Mouse (Mus musculus) MEL (cell line): ENCODE measurements around the gene Lair1. TPM values are rescaled to one million over a fixed set of nuclear protein-coding genes. Genes with fewer than 3 reads are reported as not detected.
A peak's percentile ranks its signal among the peaks of the same experiment; 100 is the strongest.

Experiments
- DNase-seq: peaks from one replicate; pipeline ENCODE4 v3.0.0; 2011; ENCODE audit warnings: low read depth, low spot score
- H3K27ac ChIP-seq: 2 replicates; pipeline ENCODE4 v1.5.1; 2012; ENCODE audit warnings: low read depth, mild to moderate bottlenecking, control low read depth, low read length, moderate library complexity; ENCODE audit not compliant: control insufficient read depth
- H3K27me3 ChIP-seq, 2 experiments: fragments of 150-350 bp in 1 of 2; sonication (generic) in 1 of 2; 2 replicates each; pipeline ENCODE4 v1.6.1; 2012; ENCODE audit warnings: low read length in 2 of 2, mild to moderate bottlenecking in 2 of 2, improper control_type of control experiment in 1 of 2, moderate library complexity in 1 of 2; ENCODE audit not compliant: insufficient read depth in 2 of 2, control insufficient read depth in 1 of 2
- H3K36me3 ChIP-seq, 2 experiments: 2 replicates each; pipeline ENCODE4 v1.6.1; 2012 to 2014; ENCODE audit warnings: low read length in 2 of 2, improper control_type of control experiment in 1 of 2, inconsistent platforms in 1 of 2, mild to moderate bottlenecking in 1 of 2; ENCODE audit not compliant: insufficient read depth in 2 of 2, control insufficient read depth in 1 of 2
- H3K4me1 ChIP-seq, 2 experiments: fragments of 150-350 bp in 1 of 2; sonication (generic) in 1 of 2; 2 replicates each; pipeline ENCODE4 v1.6.1; 2012; ENCODE audit warnings: low read length in 2 of 2, improper control_type of control experiment in 1 of 2, mild to moderate bottlenecking in 1 of 2; ENCODE audit not compliant: insufficient read depth in 2 of 2, control insufficient read depth in 1 of 2
- H3K4me3 ChIP-seq, 2 experiments: fragments of 150-350 bp in 1 of 2; sonication (generic) in 1 of 2; 2 replicates each; pipeline ENCODE4 v1.5.1; 2012; ENCODE audit warnings: low read depth in 2 of 2, low read length in 2 of 2, mild to moderate bottlenecking in 2 of 2, moderate library complexity in 2 of 2, control low read depth in 1 of 2, improper control_type of control experiment in 1 of 2; ENCODE audit not compliant: control insufficient read depth in 1 of 2, insufficient read depth in 1 of 2
- H3K79me2 ChIP-seq: 2 replicates; pipeline ENCODE4 v1.6.1; 2012; ENCODE audit warnings: mild to moderate bottlenecking, low read length, moderate library complexity; ENCODE audit not compliant: control insufficient read depth, poor library complexity, insufficient read depth
- H3K9ac ChIP-seq: 2 replicates; pipeline ENCODE4 v1.6.1; 2012; ENCODE audit warnings: low read depth, mild to moderate bottlenecking, control low read depth, low read length, moderate library complexity; ENCODE audit not compliant: control insufficient read depth, poor library complexity, severe bottlenecking
- H3K9me3 ChIP-seq: fragments of 150-350 bp; sonication (generic); replicated peaks from 2 replicates; pipeline ENCODE4 v1.6.1; 2012; ENCODE audit warnings: mild to moderate bottlenecking, low read length, improper control_type of control experiment, moderate library complexity; ENCODE audit not compliant: insufficient read depth
- BHLHE40 ChIP-seq: IDR thresholded peaks from 2 replicates; pipeline ENCODE4 v1.6.1; 2012; ENCODE audit warnings: low read depth, mild to moderate bottlenecking, inconsistent platforms, low read length, improper control_type of control experiment, borderline replicate concordance
- CTCF ChIP-seq, 3 experiments: IDR thresholded peaks in 2 of 3; conservative IDR thresholded peaks in 1 of 3; 2 replicates each; pipeline ENCODE4 v1.5.1; 2011 to 2012; ENCODE audit warnings: low read length in 3 of 3, low read depth in 2 of 3, mild to moderate bottlenecking in 2 of 3, improper control_type of control experiment in 1 of 3, inconsistent platforms in 1 of 3, mixed read lengths in 1 of 3, moderate library complexity in 1 of 3; ENCODE audit not compliant: control insufficient read depth in 1 of 3, insufficient read depth in 1 of 3, poor library complexity in 1 of 3, severe bottlenecking in 1 of 3
- EP300 ChIP-seq, 2 experiments: IDR thresholded peaks; 2 replicates each; pipeline ENCODE4 v1.6.1; 2011; ENCODE audit warnings: improper control_type of control experiment in 2 of 2, low read length in 2 of 2, low read depth in 1 of 2, mild to moderate bottlenecking in 1 of 2
- ETS1 ChIP-seq: IDR thresholded peaks from 2 replicates; pipeline ENCODE4 v1.6.1; 2012; ENCODE audit warnings: low read depth, mild to moderate bottlenecking, inconsistent platforms, low read length, improper control_type of control experiment, moderate library complexity
- GABPA ChIP-seq: IDR thresholded peaks from 2 replicates; pipeline ENCODE4 v1.6.1; 2012; ENCODE audit warnings: low read depth, mild to moderate bottlenecking, inconsistent platforms, low read length, improper control_type of control experiment, moderate library complexity
- GATA1 ChIP-seq: IDR thresholded peaks from 2 replicates; pipeline ENCODE4 v1.6.1; 2011; ENCODE audit warnings: low read depth, low read length, improper control_type of control experiment
- HCFC1 ChIP-seq: IDR thresholded peaks from 2 replicates; pipeline ENCODE4 v1.6.1; 2012; ENCODE audit warnings: low read depth, mild to moderate bottlenecking, inconsistent platforms, low read length, improper control_type of control experiment, moderate library complexity
- JUND ChIP-seq: IDR thresholded peaks from 2 replicates; pipeline ENCODE4 v1.6.1; 2011; ENCODE audit warnings: low read depth, mild to moderate bottlenecking, improper control_type of control experiment, low read length
- MAX ChIP-seq: IDR thresholded peaks from 2 replicates; pipeline ENCODE4 v1.6.1; 2011; ENCODE audit warnings: low read length, improper control_type of control experiment
- MEF2A ChIP-seq: IDR thresholded peaks from 2 replicates; pipeline ENCODE4 v1.6.1; 2014; ENCODE audit warnings: low read depth, mild to moderate bottlenecking, inconsistent platforms, low read length, improper control_type of control experiment; ENCODE audit not compliant: poor library complexity, insufficient replicate concordance, severe bottlenecking; ENCODE audit errors: extremely low read depth
- MYB ChIP-seq: IDR thresholded peaks from 2 replicates; pipeline ENCODE4 v1.6.1; 2011; ENCODE audit warnings: mild to moderate bottlenecking, low read depth, low read length, improper control_type of control experiment
- NELFE ChIP-seq: IDR thresholded peaks from 2 replicates; pipeline ENCODE4 v1.6.1; 2011; ENCODE audit warnings: low read depth, low read length, improper control_type of control experiment
- NRF1 ChIP-seq: IDR thresholded peaks from 2 replicates; pipeline ENCODE4 v1.6.1; 2014; ENCODE audit warnings: low read depth, mild to moderate bottlenecking, inconsistent platforms, low read length, improper control_type of control experiment, moderate library complexity; ENCODE audit not compliant: poor library complexity, insufficient read depth, severe bottlenecking
- POLR2A ChIP-seq, 2 experiments: IDR thresholded peaks; 2 replicates each; pipeline ENCODE4 v1.6.1; 2011 to 2012; ENCODE audit warnings: low read length in 2 of 2, mild to moderate bottlenecking in 2 of 2, control low read depth in 1 of 2, improper control_type of control experiment in 1 of 2, low read depth in 1 of 2, moderate library complexity in 1 of 2; ENCODE audit not compliant: control insufficient read depth in 1 of 2, insufficient read depth in 1 of 2, poor library complexity in 1 of 2
- POLR2AphosphoS5 ChIP-seq: IDR thresholded peaks from 2 replicates; pipeline ENCODE4 v1.6.1; 2012; ENCODE audit warnings: low read depth, borderline replicate concordance, mild to moderate bottlenecking, inconsistent platforms, low read length, moderate library complexity, mixed read lengths
- RAD21 ChIP-seq: IDR thresholded peaks from 2 replicates; pipeline ENCODE4 v1.6.1; 2011; ENCODE audit warnings: mild to moderate bottlenecking, low read depth, low read length, improper control_type of control experiment
- SIN3A ChIP-seq: IDR thresholded peaks from 2 replicates; pipeline ENCODE4 v1.6.1; 2012; ENCODE audit warnings: low read length, improper control_type of control experiment, inconsistent platforms
- SMC3 ChIP-seq: IDR thresholded peaks from 2 replicates; pipeline ENCODE4 v1.6.1; 2011; ENCODE audit warnings: low read depth, low read length, improper control_type of control experiment
- TBP ChIP-seq: IDR thresholded peaks from 2 replicates; pipeline ENCODE4 v1.8.0; 2011; ENCODE audit warnings: low read depth, low read length, improper control_type of control experiment
- TCF12 ChIP-seq: IDR thresholded peaks from 2 replicates; pipeline ENCODE4 v1.6.1; 2014; ENCODE audit warnings: low read depth, mild to moderate bottlenecking, inconsistent platforms, low read length, improper control_type of control experiment, moderate library complexity
- UBTF ChIP-seq: IDR thresholded peaks from 2 replicates; pipeline ENCODE4 v1.6.1; 2012; ENCODE audit warnings: low read depth, mild to moderate bottlenecking, inconsistent platforms, low read length, improper control_type of control experiment, moderate library complexity, borderline replicate concordance; ENCODE audit not compliant: insufficient read depth
- ZC3H11A ChIP-seq: IDR thresholded peaks from 2 replicates; pipeline ENCODE4 v1.6.1; 2012; ENCODE audit warnings: low read depth, mild to moderate bottlenecking, inconsistent platforms, low read length, improper control_type of control experiment
- ZMIZ1 ChIP-seq: IDR thresholded peaks from 2 replicates; pipeline ENCODE4 v1.6.1; 2012; ENCODE audit warnings: low read depth, mild to moderate bottlenecking, inconsistent platforms, low read length, improper control_type of control experiment, moderate library complexity
- ZNF384 ChIP-seq: IDR thresholded peaks from 2 replicates; pipeline ENCODE4 v1.6.1; 2012; ENCODE audit warnings: low read depth, mild to moderate bottlenecking, inconsistent platforms, low read length, improper control_type of control experiment
- polyA plus RNA-seq, 2 experiments: library from polyadenylated mRNA; stranded (reverse) in 1 of 2; unstranded in 1 of 2; fragments of >175 nt in 1 of 2; fragments of >200 nt in 1 of 2; gene quantifications; 2 replicates each; pipeline versions ENCODE4 v1.2.1 to v1.2.4; 2012; ENCODE audit warnings: low replicate concordance in 2 of 2, low read depth in 1 of 2; ENCODE audit not compliant: insufficient read length in 2 of 2, insufficient read depth in 1 of 2, missing spikeins in 1 of 2
- total RNA-seq: library from RNA; depleted of rRNA; stranded (reverse); fragments of 300-350 nt; gene quantifications from 2 replicates; pipeline ENCODE4 v1.2.3, GENCODE M21; 2012

Gene Lair1
- total and polyA plus RNA-seq, 3 experiments: 0.15 to 0.31 TPM; not detected in 1

DNA sequence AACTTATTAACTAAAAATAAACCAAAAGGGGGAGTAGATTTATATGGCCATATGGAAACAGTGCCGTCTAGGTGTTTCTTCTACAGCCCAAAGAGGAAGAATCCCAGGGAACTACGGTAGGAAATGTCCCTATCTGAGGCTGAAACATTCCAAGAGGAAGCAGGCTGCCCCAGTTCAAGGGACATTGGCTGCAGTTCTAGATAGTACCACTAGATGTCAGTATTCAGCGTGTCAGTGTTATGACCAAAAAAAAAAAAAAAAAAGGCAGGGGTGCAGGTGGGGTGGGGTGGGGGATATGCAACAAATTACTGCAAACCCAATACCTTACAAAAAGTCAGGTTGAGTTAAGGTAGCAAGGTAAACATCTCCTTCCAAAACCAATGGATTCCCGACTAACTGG, 40.4 kb upstream of the Lair1 start:
- Histone ChIP-seq H3K4me1 (peaks cover 0 to 13% of the 10 kb centered on the region in 2 experiments; a peak in 3 of 4 replicates), H3K9me3 (no peaks in the 10 kb centered on the region), H3K27ac (no peak overlapping the region), H3K9ac (no peak overlapping the region), H3K36me3 (peaks cover 0 to 9% of the 10 kb centered on the region in 2 experiments; a peak in 2 of 4 replicates), H3K27me3 (0 out of 4 replicates have a peak, but pooled peaks cover 0 to 2% of the 10 kb centered on the region in 2 experiments), H3K4me3 (no peak overlapping the region), H3K79me2 (no peaks in the 10 kb centered on the region)
- peak; percentile 66 for DNase-seq
- TF ChIP-seq EP300 (IDR thresholded peaks at IDR 0.05; ENCODE audit: low read depth in 1 of 2, low read length in 2 of 2): no peak
- no peak for TF ChIP-seq MAX
- peak; percentile 53 for TF ChIP-seq SMC3
- TF ChIP-seq ZC3H11A: 0 out of 2 replicates have a peak, but pooled peaks have one; percentile 14
- no peak for TF ChIP-seq NELFE
- TF ChIP-seq ZMIZ1: no peak
- no peak for TF ChIP-seq ETS1
- peak; percentile 39 for TF ChIP-seq RAD21
- no peak for TF ChIP-seq HCFC1
- TF ChIP-seq CTCF (IDR thresholded peaks at IDR 0.05 in 2 of 3, conservative IDR thresholded peaks at IDR 0.05 in 1 of 3; ENCODE audit: control insufficient read depth in 1 of 3, insufficient read depth in 1 of 3, low read depth in 2 of 3, low read length in 3 of 3, poor library complexity in 1 of 3, severe bottlenecking in 1 of 3): peak; percentile 45 to 75 (median 64)
- TF ChIP-seq GABPA: no peak
- no peak for TF ChIP-seq NRF1
- TF ChIP-seq ZNF384: peak; percentile 97
- TF ChIP-seq MEF2A: no peak
- no peak for TF ChIP-seq BHLHE40
- TF ChIP-seq UBTF: no peak
- TF ChIP-seq MYB: no peak
- TF ChIP-seq POLR2A (IDR thresholded peaks at IDR 0.05; ENCODE audit: control insufficient read depth in 1 of 2, insufficient read depth in 1 of 2, low read depth in 1 of 2, low read length in 2 of 2, poor library complexity in 1 of 2): no peak
- TF ChIP-seq TCF12: no peak
- TF ChIP-seq JUND: no peak
- TF ChIP-seq SIN3A: no peak

DNA sequence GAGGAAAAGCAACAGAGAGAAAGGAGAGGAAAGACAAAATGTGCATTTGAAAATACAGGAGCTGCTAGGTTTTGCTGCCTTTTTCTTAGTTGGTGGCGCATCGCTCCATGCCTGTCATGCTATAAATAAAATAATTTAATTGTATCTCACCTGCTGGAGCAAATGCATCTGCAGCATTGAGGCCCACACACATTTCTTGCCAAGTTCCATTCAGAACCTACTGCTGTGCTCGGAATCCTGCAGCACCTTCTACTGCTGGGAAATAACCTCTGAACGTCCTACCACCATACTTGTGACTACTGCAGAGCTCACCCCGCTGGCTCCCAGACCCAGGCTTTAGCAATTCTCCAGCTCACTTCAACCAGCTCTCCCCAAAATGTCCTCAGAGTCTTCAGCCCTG, 38.1 kb upstream of the Lair1 start:
- Histone ChIP-seq H3K36me3 (no peaks in the 10 kb centered on the region; a peak in 1 of 4 replicates), H3K27me3 (0 out of 4 replicates have a peak, but pooled peaks cover 0 to 2% of the 10 kb centered on the region in 2 experiments), H3K9ac (no peak overlapping the region), H3K4me1 (peaks cover 0 to 2% of the 10 kb centered on the region in 2 experiments; a peak in 1 of 4 replicates)
- TF ChIP-seq ZMIZ1 (no peak), GABPA (no peak), HCFC1 (no peak), TBP (no peak), POLR2AphosphoS5 (no peak), GATA1 (no peak), NRF1 (no peak)
- TF ChIP-seq, all 39 proteins: peak for 0
- Histone ChIP-seq H3K79me2 (no peaks in the 10 kb centered on the region), H3K4me3 (no peak overlapping the region), H3K9me3 (no peaks in the 10 kb centered on the region), H3K27ac (no peak overlapping the region)
- DNase-seq: no peak
